Mouse (Mus musculus): ENCODE data around the gene Commd9. TPM values are rescaled to one million over a fixed set of nuclear protein-coding genes. Genes with fewer than 3 reads are reported as not detected.

Gene Commd9
- polyA plus RNA-seq, 1 experiment from 2014 or later = 83.3 TPM

GRCm38 (mm10) chr2:101891143-101891542 lies 5.1 kb downstream of the Commd9 start:
- H3K36me3 ChIP-seq (ENCODE audit: control insufficient read depth, insufficient read depth) = peaks cover 6% of the 10 kb centered on the region; the same call in 1 of the 2 replicates
- TF ChIP-seq CTCF (IDR thresholded peaks at IDR 0.05; ENCODE audit: low read depth) = no peak
- 58% methylated on average over 7 of the region's 7 CpGs for WGBS

DNA sequence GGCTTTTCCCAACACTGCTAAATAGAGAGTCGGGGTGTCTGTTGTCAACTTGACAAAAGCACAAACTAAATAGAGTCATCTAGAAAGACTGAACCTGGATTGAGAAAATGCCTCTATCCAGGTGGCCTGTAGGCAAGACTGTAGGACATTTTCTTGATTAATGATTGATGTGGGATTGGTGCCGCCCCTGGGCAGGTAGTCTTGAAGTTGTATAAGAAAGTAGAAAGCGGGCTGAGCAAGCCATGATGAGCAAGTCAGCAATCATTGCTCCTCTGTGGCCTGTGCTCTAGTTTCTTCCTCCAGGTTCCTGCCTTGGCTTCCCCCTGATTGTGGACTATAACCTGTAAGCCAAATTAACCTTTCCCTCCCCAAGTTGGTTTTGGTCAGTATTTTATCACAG lies 8.1 kb downstream of the Commd9 start:
- H3K9ac ChIP-seq (ENCODE audit: low read depth, low read length) = no peak overlapping the region
- WGBS = 67% methylated on average over 3 of the region's 3 CpGs
- no peaks in the 10 kb centered on the region for H3K4me1 ChIP-seq (replicated peaks; ENCODE audit: control insufficient read depth, insufficient read depth, low read length)

More at GRCm38 (mm10) chr2:101891143-101891542, 5.1 kb downstream of the Commd9 start:
- no peak overlapping the region for H3K9ac ChIP-seq (ENCODE audit: low read depth, low read length)
- no peaks in the 10 kb centered on the region for H3K27me3 ChIP-seq (replicated peaks; ENCODE audit: control insufficient read depth, insufficient read depth, low read length)
- peaks cover 5% of the 10 kb centered on the region for H3K4me1 ChIP-seq (replicated peaks; ENCODE audit: control insufficient read depth, insufficient read depth, low read length)
- H3K4me3 ChIP-seq (ENCODE audit: low read depth, low read length) = no peak overlapping the region
- no peak overlapping the region for H3K27ac ChIP-seq (ENCODE audit: low read depth, low read length)
- no peak overlapping the region for H3K4me2 ChIP-seq (replicated peaks; ENCODE audit: low read depth)
- no peak for ATAC-seq
- no peaks in the 10 kb centered on the region for H3K9me3 ChIP-seq (ENCODE audit: control insufficient read depth)

GRCm38 (mm10) chr2:101896425-101897204 lies 10.6 kb downstream of the Commd9 start:
- peaks cover 33% of the 10 kb centered on the region for H3K36me3 ChIP-seq (ENCODE audit: control insufficient read depth, insufficient read depth)
- no peak overlapping the region for H3K9ac ChIP-seq (ENCODE audit: low read depth, low read length)
- H3K4me1 ChIP-seq (replicated peaks; ENCODE audit: control insufficient read depth, insufficient read depth, low read length) = no peaks in the 10 kb centered on the region
- H3K27me3 ChIP-seq (replicated peaks; ENCODE audit: control insufficient read depth, insufficient read depth, low read length) = no peaks in the 10 kb centered on the region
- WGBS = 65% methylated on average over 10 of the region's 10 CpGs
- peak; percentile 71 for ATAC-seq
- H3K4me2 ChIP-seq (replicated peaks; ENCODE audit: low read depth) = no peak overlapping the region
- H3K9me3 ChIP-seq (ENCODE audit: control insufficient read depth) = no peaks in the 10 kb centered on the region
- TF ChIP-seq CTCF (IDR thresholded peaks at IDR 0.05; ENCODE audit: low read depth) = no peak
- no peak overlapping the region for H3K4me3 ChIP-seq (ENCODE audit: low read depth, low read length)
- H3K27ac ChIP-seq (ENCODE audit: low read depth, low read length) = no peak overlapping the region

More for the DNA sequence above, 8.1 kb downstream of the Commd9 start:
- H3K27ac ChIP-seq (ENCODE audit: low read depth, low read length) = no peak overlapping the region
- no peaks in the 10 kb centered on the region for H3K9me3 ChIP-seq (ENCODE audit: control insufficient read depth)
- no peak for ATAC-seq
- peaks cover 18% of the 10 kb centered on the region; the same call in 1 of the 2 replicates for H3K36me3 ChIP-seq (ENCODE audit: control insufficient read depth, insufficient read depth)
- H3K4me3 ChIP-seq (ENCODE audit: low read depth, low read length) = no peak overlapping the region
- H3K27me3 ChIP-seq (replicated peaks; ENCODE audit: control insufficient read depth, insufficient read depth, low read length) = no peaks in the 10 kb centered on the region
- no peak overlapping the region for H3K4me2 ChIP-seq (replicated peaks; ENCODE audit: low read depth)
- TF ChIP-seq CTCF (IDR thresholded peaks at IDR 0.05; ENCODE audit: low read depth) = no peak

DNA sequence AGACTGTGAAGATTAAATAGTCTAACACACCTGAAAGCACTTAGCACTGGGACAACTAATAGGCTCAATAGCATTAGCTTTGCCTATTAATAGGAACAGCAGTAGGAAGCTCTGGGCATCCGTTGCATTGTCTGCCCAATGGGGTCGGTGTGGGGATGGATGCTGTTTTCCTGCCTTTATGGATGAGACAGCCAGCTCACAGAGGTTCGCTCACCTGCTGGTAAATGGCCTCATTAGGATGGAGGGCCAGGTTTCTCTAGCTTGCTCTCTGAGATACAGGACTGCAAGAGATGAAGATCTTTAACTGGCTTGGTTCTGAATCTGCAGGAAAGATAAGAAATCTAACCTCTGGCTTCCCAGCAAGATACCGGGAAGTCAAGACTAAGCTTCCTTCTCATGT lies 16.1 kb downstream of the Commd9 start:
- no peak for TF ChIP-seq CTCF (IDR thresholded peaks at IDR 0.05; ENCODE audit: low read depth)
- Histone ChIP-seq H3K4me1 (replicated peaks; ENCODE audit: control insufficient read depth, insufficient read depth, low read length) (no peaks in the 10 kb centered on the region), H3K4me2 (replicated peaks; ENCODE audit: low read depth) (no peak overlapping the region), H3K27ac (ENCODE audit: low read depth, low read length) (no peak overlapping the region), H3K9me3 (ENCODE audit: control insufficient read depth) (no peaks in the 10 kb centered on the region), H3K4me3 (ENCODE audit: low read depth, low read length) (no peak overlapping the region), H3K36me3 (ENCODE audit: control insufficient read depth, insufficient read depth) (peaks cover 17% of the 10 kb centered on the region), H3K9ac (ENCODE audit: low read depth, low read length) (no peak overlapping the region), H3K27me3 (replicated peaks; ENCODE audit: control insufficient read depth, insufficient read depth, low read length) (no peaks in the 10 kb centered on the region)
- 89% methylated on average over 4 of the region's 4 CpGs for WGBS
- ATAC-seq = no peak

DNA sequence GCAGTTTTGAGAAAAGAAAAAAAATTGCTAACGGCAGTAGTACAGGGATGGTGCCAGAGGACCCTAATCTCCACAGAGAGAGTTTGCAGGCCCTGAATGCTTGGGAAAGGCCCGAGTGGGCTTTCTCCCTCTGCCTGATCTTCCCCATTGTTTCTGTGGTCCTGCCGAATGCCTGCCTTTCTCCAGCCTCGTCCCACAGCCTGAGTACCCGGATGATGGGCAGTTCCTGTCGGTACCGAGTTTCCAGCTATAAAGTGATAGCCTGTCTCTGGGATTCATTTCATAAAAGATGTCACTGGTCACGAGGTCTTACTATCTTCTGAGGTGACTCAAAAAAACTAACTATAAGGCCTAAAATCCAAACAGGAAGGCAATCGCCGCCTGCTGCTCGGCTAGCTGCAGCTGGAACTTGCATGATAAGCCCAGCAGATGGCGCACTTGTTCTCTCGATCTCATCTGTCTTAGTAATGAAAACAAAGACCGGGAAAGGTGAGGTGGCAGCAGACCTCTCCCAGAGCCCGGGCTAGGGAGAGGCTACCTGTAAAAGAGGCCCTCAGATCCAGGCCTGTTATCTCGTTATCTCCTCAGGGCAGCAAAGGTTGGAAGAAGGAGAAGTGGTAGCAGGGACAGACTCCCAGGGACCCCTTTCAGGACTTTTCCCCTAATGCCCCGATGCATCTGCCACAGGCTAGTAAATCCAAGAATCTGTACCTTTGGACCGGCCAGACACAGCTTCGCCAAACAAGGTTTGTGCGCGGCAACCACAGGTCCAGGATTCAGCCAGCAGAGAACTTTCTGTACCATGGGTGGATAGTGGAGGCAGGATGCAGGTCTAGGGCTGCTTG lies 19.7 kb downstream of the Commd9 start:
- peak overlapping the region; percentile 31 for H3K4me3 ChIP-seq (ENCODE audit: low read depth, low read length)
- no peak overlapping the region for H3K27ac ChIP-seq (ENCODE audit: low read depth, low read length)
- H3K36me3 ChIP-seq (ENCODE audit: control insufficient read depth, insufficient read depth) = peaks cover 6% of the 10 kb centered on the region
- no peaks in the 10 kb centered on the region for H3K4me1 ChIP-seq (replicated peaks; ENCODE audit: control insufficient read depth, insufficient read depth, low read length)
- no peaks in the 10 kb centered on the region for H3K27me3 ChIP-seq (replicated peaks; ENCODE audit: control insufficient read depth, insufficient read depth, low read length)
- 24% methylated on average over 21 of the region's 21 CpGs for WGBS
- TF ChIP-seq CTCF (IDR thresholded peaks at IDR 0.05; ENCODE audit: low read depth) = peak; percentile 91
- peak; percentile 70 for ATAC-seq
- no peaks in the 10 kb centered on the region for H3K9me3 ChIP-seq (ENCODE audit: control insufficient read depth)
- no peak overlapping the region for H3K9ac ChIP-seq (ENCODE audit: low read depth, low read length)
- peak overlapping the region; percentile 68 for H3K4me2 ChIP-seq (replicated peaks; ENCODE audit: low read depth)

DNA sequence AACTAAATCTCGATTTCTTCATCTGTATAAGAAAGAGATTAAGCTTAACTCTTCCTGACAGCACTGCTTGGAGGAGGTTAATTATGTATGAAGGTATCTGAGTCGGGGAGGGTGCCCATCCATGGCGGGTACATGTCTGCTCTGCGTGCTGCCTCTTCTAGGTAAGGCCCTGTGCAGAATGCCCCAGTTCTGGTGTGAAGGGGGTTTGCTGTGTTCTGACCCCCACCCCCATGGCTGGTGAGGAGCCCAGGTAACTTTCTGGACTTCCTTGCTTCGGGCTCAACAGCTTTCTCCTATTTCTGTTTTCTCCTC lies 20.3 kb downstream of the Commd9 start:
- peak overlapping the region; percentile 68 for H3K4me2 ChIP-seq (replicated peaks; ENCODE audit: low read depth)
- H3K4me1 ChIP-seq (replicated peaks; ENCODE audit: control insufficient read depth, insufficient read depth, low read length) = no peaks in the 10 kb centered on the region
- WGBS = 64% methylated on average over 5 of the region's 5 CpGs
- peak overlapping the region; percentile 31; the same call in 1 of the 2 replicates for H3K4me3 ChIP-seq (ENCODE audit: low read depth, low read length)
- no peak overlapping the region for H3K27ac ChIP-seq (ENCODE audit: low read depth, low read length)
- H3K9ac ChIP-seq (ENCODE audit: low read depth, low read length) = no peak overlapping the region
- H3K36me3 ChIP-seq (ENCODE audit: control insufficient read depth, insufficient read depth) = no peaks in the 10 kb centered on the region
- no peaks in the 10 kb centered on the region for H3K27me3 ChIP-seq (replicated peaks; ENCODE audit: control insufficient read depth, insufficient read depth, low read length)
- H3K9me3 ChIP-seq (ENCODE audit: control insufficient read depth) = no peaks in the 10 kb centered on the region
- ATAC-seq = peak; percentile 11; the same call in 1 of the 2 replicates
- no peak for TF ChIP-seq CTCF (IDR thresholded peaks at IDR 0.05; ENCODE audit: low read depth)
